Mouse (Mus musculus): Measurements from ENCODE around the gene Mesd. TPM values are rescaled to one million over a fixed set of nuclear protein-coding genes. Genes with fewer than 3 reads are reported as not detected.

Gene Mesd
- polyA plus RNA-seq, 1 experiment from 2014 or later, result 55.8 TPM

- Histone ChIP-seq H3K9ac (no peak overlapping the region), H3K36me3 (replicated peaks; ENCODE audit: control insufficient read depth, insufficient read depth) (no peaks in the 10 kb centered on the region), H3K4me2 (replicated peaks) (no peak overlapping the region), H3K9me3 (ENCODE audit: control insufficient read depth, low read length) (no peaks in the 10 kb centered on the region), H3K4me3 (replicated peaks; ENCODE audit: low read length) (no peak overlapping the region), H3K27me3 (ENCODE audit: control insufficient read depth, insufficient read depth, low read length) (no peaks in the 10 kb centered on the region), H3K27ac (no peak overlapping the region), H3K4me1 (replicated peaks; ENCODE audit: control insufficient read depth, insufficient read depth, low read length) (no peaks in the 10 kb centered on the region)
- 33% methylated on average over 5 of the region's 5 CpGs for WGBS
- no peak for DNase-seq (ENCODE audit: low spot score)
- ATAC-seq (ENCODE audit: low FRiP score), result no peak
Observed at GRCm38 (mm10) chr7:83869839-83870543, 14.3 kb upstream of the Mesd start.

- WGBS, result 69% methylated on average over 3 of the region's 3 CpGs
- no peak overlapping the region for H3K27ac ChIP-seq
- H3K4me1 ChIP-seq (replicated peaks; ENCODE audit: control insufficient read depth, insufficient read depth, low read length), result peaks cover 41% of the 10 kb centered on the region
- no peaks in the 10 kb centered on the region for H3K9me3 ChIP-seq (ENCODE audit: control insufficient read depth, low read length)
- H3K9ac ChIP-seq, result no peak overlapping the region
- DNase-seq (ENCODE audit: low spot score) (no peak), ATAC-seq (ENCODE audit: low FRiP score) (no peak)
- H3K36me3 ChIP-seq (replicated peaks; ENCODE audit: control insufficient read depth, insufficient read depth), result peaks cover 16% of the 10 kb centered on the region; the same call in 1 of the 2 replicates
- no peaks in the 10 kb centered on the region for H3K27me3 ChIP-seq (ENCODE audit: control insufficient read depth, insufficient read depth, low read length)
- no peak overlapping the region for H3K4me2 ChIP-seq (replicated peaks)
- no peak overlapping the region for H3K4me3 ChIP-seq (replicated peaks; ENCODE audit: low read length)
Observed at GRCm38 (mm10) chr7:83877088-83877487, 7.2 kb upstream of the Mesd start.

GRCm38 (mm10) chr7:83878676-83879448 lies 5.4 kb upstream of the Mesd start:
- ATAC-seq (ENCODE audit: low FRiP score), result no peak
- 4% methylated on average over 5 of the region's 5 CpGs for WGBS

GRCm38 (mm10) chr7:83882150-83882632 lies 2.1 kb upstream of the Mesd start:
- peak overlapping the region; percentile 2; the same call in 1 of the 2 replicates for H3K9ac ChIP-seq
- no peak for DNase-seq (ENCODE audit: low spot score)
- ATAC-seq (ENCODE audit: low FRiP score), result no peak
- no peak overlapping the region for H3K27ac ChIP-seq
- H3K27me3 ChIP-seq (ENCODE audit: control insufficient read depth, insufficient read depth, low read length), result no peaks in the 10 kb centered on the region
- 89% methylated on average over 35 of the region's 35 CpGs for WGBS
- peak overlapping the region; percentile 86 for H3K4me3 ChIP-seq (replicated peaks; ENCODE audit: low read length)
- peaks cover 53% of the 10 kb centered on the region for H3K4me1 ChIP-seq (replicated peaks; ENCODE audit: control insufficient read depth, insufficient read depth, low read length)
- H3K36me3 ChIP-seq (replicated peaks; ENCODE audit: control insufficient read depth, insufficient read depth), result peaks cover 10% of the 10 kb centered on the region; the same call in 1 of the 2 replicates
- H3K9me3 ChIP-seq (ENCODE audit: control insufficient read depth, low read length), result no peaks in the 10 kb centered on the region; the same call in 1 of the 2 replicates
- H3K4me2 ChIP-seq (replicated peaks), result peak overlapping the region; percentile 90

More at GRCm38 (mm10) chr7:83878676-83879448, 5.4 kb upstream of the Mesd start:
- Histone ChIP-seq H3K36me3 (replicated peaks; ENCODE audit: control insufficient read depth, insufficient read depth) (peaks cover 16% of the 10 kb centered on the region; the same call in 1 of the 2 replicates), H3K4me3 (replicated peaks; ENCODE audit: low read length) (no peak overlapping the region; the same call in 1 of the 2 replicates), H3K4me2 (replicated peaks) (peak overlapping the region; percentile 36), H3K4me1 (replicated peaks; ENCODE audit: control insufficient read depth, insufficient read depth, low read length) (peaks cover 50% of the 10 kb centered on the region), H3K27me3 (ENCODE audit: control insufficient read depth, insufficient read depth, low read length) (no peaks in the 10 kb centered on the region), H3K27ac (peak overlapping the region; percentile 43), H3K9me3 (ENCODE audit: control insufficient read depth, low read length) (no peaks in the 10 kb centered on the region), H3K9ac (peak overlapping the region; percentile 8; the same call in 1 of the 2 replicates)
- no peak for DNase-seq (ENCODE audit: low spot score)

- H3K27ac ChIP-seq, result peak overlapping the region; percentile 94
- WGBS, result 18% methylated on average over 54 of the region's 56 CpGs
Observed at GRCm38 (mm10) chr7:83882633-83883275, 1.5 kb upstream of the Mesd start.

GRCm38 (mm10) chr7:83883276-83884020 lies 818 bp upstream of the Mesd start:
- Histone ChIP-seq H3K4me1 (replicated peaks; ENCODE audit: control insufficient read depth, insufficient read depth, low read length) (peaks cover 46% of the 10 kb centered on the region), H3K4me3 (replicated peaks; ENCODE audit: low read length) (peak overlapping the region; percentile 86), H3K4me2 (replicated peaks) (peak overlapping the region; percentile 90), H3K27ac (peak overlapping the region; percentile 94), H3K36me3 (replicated peaks; ENCODE audit: control insufficient read depth, insufficient read depth) (no peaks in the 10 kb centered on the region; the same call in 1 of the 2 replicates), H3K9ac (peak overlapping the region; percentile 91), H3K9me3 (ENCODE audit: control insufficient read depth, low read length) (no peaks in the 10 kb centered on the region; the same call in 1 of the 2 replicates), H3K27me3 (ENCODE audit: control insufficient read depth, insufficient read depth, low read length) (no peaks in the 10 kb centered on the region)
- peak; percentile 53 for DNase-seq (ENCODE audit: low spot score)
- under 1% methylated on average over 78 of the region's 91 CpGs for WGBS
- ATAC-seq (ENCODE audit: low FRiP score), result peak; percentile 77

More at GRCm38 (mm10) chr7:83882633-83883275, 1.5 kb upstream of the Mesd start:
- Histone ChIP-seq H3K36me3 (replicated peaks; ENCODE audit: control insufficient read depth, insufficient read depth) (peaks cover 4% of the 10 kb centered on the region; the same call in 1 of the 2 replicates), H3K4me2 (replicated peaks) (peak overlapping the region; percentile 90), H3K4me3 (replicated peaks; ENCODE audit: low read length) (peak overlapping the region; percentile 86), H3K27me3 (ENCODE audit: control insufficient read depth, insufficient read depth, low read length) (no peaks in the 10 kb centered on the region), H3K9ac (peak overlapping the region; percentile 91), H3K9me3 (ENCODE audit: control insufficient read depth, low read length) (no peaks in the 10 kb centered on the region; the same call in 1 of the 2 replicates), H3K4me1 (replicated peaks; ENCODE audit: control insufficient read depth, insufficient read depth, low read length) (peaks cover 53% of the 10 kb centered on the region)
- ATAC-seq (ENCODE audit: low FRiP score), result peak; percentile 21; the same call in 1 of the 2 replicates
- DNase-seq (ENCODE audit: low spot score), result no peak

GRCm38 (mm10) chr7:83884921-83885532 lies 761 bp downstream of the Mesd start:
- DNase-seq (ENCODE audit: low spot score), result no peak
- Histone ChIP-seq H3K4me1 (replicated peaks; ENCODE audit: control insufficient read depth, insufficient read depth, low read length) (peaks cover 32% of the 10 kb centered on the region), H3K9ac (peak overlapping the region; percentile 91), H3K9me3 (ENCODE audit: control insufficient read depth, low read length) (no peaks in the 10 kb centered on the region; the same call in 1 of the 2 replicates), H3K27ac (peak overlapping the region; percentile 94), H3K4me2 (replicated peaks) (peak overlapping the region; percentile 90), H3K36me3 (replicated peaks; ENCODE audit: control insufficient read depth, insufficient read depth) (no peaks in the 10 kb centered on the region; the same call in 1 of the 2 replicates), H3K4me3 (replicated peaks; ENCODE audit: low read length) (peak overlapping the region; percentile 86), H3K27me3 (ENCODE audit: control insufficient read depth, insufficient read depth, low read length) (no peaks in the 10 kb centered on the region)
- 36% methylated on average over 6 of the region's 6 CpGs for WGBS
- no peak for ATAC-seq (ENCODE audit: low FRiP score)

GRCm38 (mm10) chr7:83885835-83886234 lies 1.6 kb downstream of the Mesd start:
- Histone ChIP-seq H3K27me3 (ENCODE audit: control insufficient read depth, insufficient read depth, low read length) (no peaks in the 10 kb centered on the region), H3K4me3 (replicated peaks; ENCODE audit: low read length) (no peak overlapping the region), H3K27ac (no peak overlapping the region), H3K36me3 (replicated peaks; ENCODE audit: control insufficient read depth, insufficient read depth) (no peaks in the 10 kb centered on the region; the same call in 1 of the 2 replicates), H3K9me3 (ENCODE audit: control insufficient read depth, low read length) (no peaks in the 10 kb centered on the region; the same call in 1 of the 2 replicates), H3K4me2 (replicated peaks) (no peak overlapping the region), H3K4me1 (replicated peaks; ENCODE audit: control insufficient read depth, insufficient read depth, low read length) (peaks cover 24% of the 10 kb centered on the region), H3K9ac (no peak overlapping the region)
- no peak for DNase-seq (ENCODE audit: low spot score)
- no peak for ATAC-seq (ENCODE audit: low FRiP score)
- WGBS, result 94% methylated on average over 4 of the region's 4 CpGs
